Mouse (Mus musculus): Measurements from ENCODE around the gene 1110017D15Rik. TPM values are rescaled to one million over a fixed set of nuclear protein-coding genes. Genes with fewer than 3 reads are reported as not detected.
A peak's percentile ranks its signal among the peaks of the same experiment; 100 is the strongest.
"Not testable (repeated sequence)": the region's sequence is repeated elsewhere in the genome, so short reads cannot be mapped to it uniquely, and the experiment has no call there.

The 1110017D15Rik gene
- polyA plus RNA-seq, 1 experiment = not detected

GRCm38 (mm10) chr4:41470684-41471383 lies 46.3 kb downstream of the 1110017D15Rik start:
- H3K4me1 ChIP-seq (ENCODE audit: control insufficient read depth, insufficient read depth, low read length) = no peaks in the 10 kb centered on the region
- no peak overlapping the region for H3K27ac ChIP-seq (ENCODE audit: insufficient read depth, low read length)
- no peak for TF ChIP-seq CTCF (IDR thresholded peaks at IDR 0.05; ENCODE audit: borderline replicate concordance, insufficient read depth, low read length)
- no peak for TF ChIP-seq POLR2A (IDR thresholded peaks at IDR 0.05; ENCODE audit: low read depth, low read length)
- no peak overlapping the region for H3K4me3 ChIP-seq (ENCODE audit: insufficient read depth, low read length)

DNA sequence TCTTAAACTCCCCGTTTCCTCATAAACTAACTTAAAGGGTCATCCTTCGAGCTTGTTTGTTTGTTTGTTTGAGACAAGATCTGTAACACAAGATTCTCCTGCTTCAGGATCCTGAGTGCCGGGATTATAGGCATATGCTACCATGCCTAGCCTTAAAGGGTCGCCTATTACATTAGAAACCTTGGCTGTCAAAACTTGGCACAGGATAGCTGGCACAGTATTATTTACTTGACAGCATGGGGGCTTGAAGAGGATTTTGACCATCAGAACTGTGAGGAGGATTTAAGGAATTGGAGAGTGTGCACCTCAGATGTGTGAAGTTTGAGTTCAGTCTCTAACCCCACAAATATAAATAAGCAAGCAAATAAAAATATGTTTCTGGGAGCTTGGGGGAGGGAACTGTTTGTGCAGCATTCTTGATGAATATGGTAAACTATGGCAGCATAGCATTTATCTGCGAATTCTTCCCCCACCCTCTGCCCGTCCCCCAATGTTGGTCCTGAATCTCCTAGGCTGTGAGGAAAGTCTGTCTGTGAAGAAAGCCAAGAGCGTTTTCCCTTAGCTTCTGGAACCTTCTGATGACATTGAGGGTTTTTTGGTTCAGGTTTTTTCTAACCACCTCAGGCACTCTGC lies 47.0 kb downstream of the 1110017D15Rik start:
- Histone ChIP-seq H3K27ac (ENCODE audit: insufficient read depth, low read length) (no peak overlapping the region), H3K4me3 (ENCODE audit: insufficient read depth, low read length) (no peak overlapping the region), H3K4me1 (ENCODE audit: control insufficient read depth, insufficient read depth, low read length) (no peaks in the 10 kb centered on the region)
- TF ChIP-seq POLR2A (IDR thresholded peaks at IDR 0.05; ENCODE audit: low read depth, low read length) (no peak), CTCF (IDR thresholded peaks at IDR 0.05; ENCODE audit: borderline replicate concordance, insufficient read depth, low read length) (no peak)

DNA sequence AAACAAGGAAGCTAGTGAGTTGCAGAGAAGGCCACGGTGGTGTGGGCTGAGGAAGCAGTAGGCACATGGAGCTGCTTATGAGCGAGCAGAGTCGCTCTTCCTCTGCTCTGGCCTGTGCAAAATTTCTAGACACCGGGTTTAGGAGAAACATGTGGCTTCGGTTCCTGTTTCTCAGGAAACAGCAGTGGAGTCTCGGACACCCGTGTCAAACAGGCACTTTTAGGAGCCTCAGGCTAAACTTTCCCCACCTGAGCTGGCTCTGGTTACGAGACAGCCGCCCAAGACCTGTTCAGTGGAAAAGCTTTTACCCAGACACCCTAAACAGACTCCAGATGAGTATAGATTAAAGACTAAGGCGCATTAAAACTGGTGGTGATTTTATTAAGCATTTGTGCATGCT lies 47.9 kb downstream of the 1110017D15Rik start:
- H3K27ac ChIP-seq (ENCODE audit: insufficient read depth, low read length) = no peak overlapping the region
- TF ChIP-seq POLR2A (IDR thresholded peaks at IDR 0.05; ENCODE audit: low read depth, low read length) (no peak), CTCF (IDR thresholded peaks at IDR 0.05; ENCODE audit: borderline replicate concordance, insufficient read depth, low read length) (no peak)
- H3K4me3 ChIP-seq (ENCODE audit: insufficient read depth, low read length) = no peak overlapping the region
- no peaks in the 10 kb centered on the region for H3K4me1 ChIP-seq (ENCODE audit: control insufficient read depth, insufficient read depth, low read length)

GRCm38 (mm10) chr4:41468396-41469080 lies 48.6 kb downstream of the 1110017D15Rik start:
- no peaks in the 10 kb centered on the region for H3K4me1 ChIP-seq (ENCODE audit: control insufficient read depth, insufficient read depth, low read length)
- no peak overlapping the region for H3K27ac ChIP-seq (ENCODE audit: insufficient read depth, low read length)
- H3K4me3 ChIP-seq (ENCODE audit: insufficient read depth, low read length) = no peak overlapping the region
- TF ChIP-seq POLR2A (IDR thresholded peaks at IDR 0.05; ENCODE audit: low read depth, low read length) (no peak), CTCF (IDR thresholded peaks at IDR 0.05; ENCODE audit: borderline replicate concordance, insufficient read depth, low read length) (no peak)

GRCm38 (mm10) chr4:41465287-41465665 lies 51.9 kb downstream of the 1110017D15Rik start:
- H3K4me3 ChIP-seq (ENCODE audit: insufficient read depth, low read length) = peak overlapping the region; percentile 58
- no peak for TF ChIP-seq POLR2A (IDR thresholded peaks at IDR 0.05; ENCODE audit: low read depth, low read length)
- TF ChIP-seq CTCF (IDR thresholded peaks at IDR 0.05; ENCODE audit: borderline replicate concordance, insufficient read depth, low read length) = no peak
- H3K4me1 ChIP-seq (ENCODE audit: control insufficient read depth, insufficient read depth, low read length) = no peaks in the 10 kb centered on the region
- no peak overlapping the region for H3K27ac ChIP-seq (ENCODE audit: insufficient read depth, low read length)

- Histone ChIP-seq H3K27ac (ENCODE audit: insufficient read depth, low read length) (peak within 1 kb of the TSS; percentile 34; the same call in 1 of the 2 replicates), H3K4me3 (ENCODE audit: insufficient read depth, low read length) (peak within 1 kb of the TSS; percentile 92), H3K4me1 (ENCODE audit: control insufficient read depth, insufficient read depth, low read length) (no peaks in the 10 kb centered on the region)
- TF ChIP-seq CTCF (IDR thresholded peaks at IDR 0.05; ENCODE audit: borderline replicate concordance, insufficient read depth, low read length) (no peak), POLR2A (IDR thresholded peaks at IDR 0.05; ENCODE audit: low read depth, low read length) (peak; percentile 81)
These were observed 52.5 kb downstream of the 1110017D15Rik start, which contains the start of the genes Kif24 and Nudt2 for GRCm38 (mm10) chr4:41464345-41465286. Gene Kif24, minus strand, starts transcription at chr4:41464887. Gene Nudt2, plus strand, starts transcription at chr4:41465151.

- H3K4me1 ChIP-seq (ENCODE audit: control insufficient read depth, insufficient read depth, low read length); H3K4me3 ChIP-seq (ENCODE audit: insufficient read depth, low read length); H3K27ac ChIP-seq (ENCODE audit: insufficient read depth, low read length): not testable (repeated sequence)
These were observed 53.9 kb downstream of the 1110017D15Rik start for GRCm38 (mm10) chr4:41463051-41463738.

DNA sequence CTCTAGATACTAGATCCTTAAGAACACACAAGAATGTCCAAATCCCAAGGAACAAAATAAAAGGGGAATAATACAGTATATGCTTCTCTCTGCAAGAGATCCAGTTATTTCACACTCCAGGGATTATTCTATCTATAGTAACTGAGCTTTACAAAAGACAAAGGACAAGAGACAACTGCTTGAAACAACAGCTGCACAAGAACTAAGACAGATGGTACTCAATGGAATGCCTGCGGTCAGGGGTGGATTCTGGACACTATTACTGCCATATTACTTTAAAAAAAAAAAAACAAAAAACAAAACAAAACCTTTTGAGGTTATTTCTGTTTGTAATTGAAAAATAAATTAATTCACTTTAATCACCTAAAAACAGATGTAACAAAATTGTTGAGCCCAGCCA lies 56.4 kb downstream of the 1110017D15Rik start:
- no peak for TF ChIP-seq POLR2A (IDR thresholded peaks at IDR 0.05; ENCODE audit: low read depth, low read length)
- no peak for TF ChIP-seq CTCF (IDR thresholded peaks at IDR 0.05; ENCODE audit: borderline replicate concordance, insufficient read depth, low read length)
- no peak overlapping the region for H3K27ac ChIP-seq (ENCODE audit: insufficient read depth, low read length)
- H3K4me3 ChIP-seq (ENCODE audit: insufficient read depth, low read length) = no peak overlapping the region
- H3K4me1 ChIP-seq (ENCODE audit: control insufficient read depth, insufficient read depth, low read length) = no peaks in the 10 kb centered on the region

Other genes with a start within 250 kb of the 1110017D15Rik start
- 69.0 and 78.8 TPM in 2 replicates for gene Ubap2, start 242.2 kb downstream of the 1110017D15Rik start, polyA plus RNA-seq (2011; ENCODE audit: insufficient read length, low read depth, missing spikeins)
- 40.2 and 40.3 TPM in 2 replicates for gene Dcaf12, start 202.4 kb downstream of the 1110017D15Rik start, polyA plus RNA-seq (2011; ENCODE audit: insufficient read length, low read depth, missing spikeins)
- 60.1 and 70.5 TPM in 2 replicates for gene Ubap1, start 168.3 kb downstream of the 1110017D15Rik start, polyA plus RNA-seq (2011; ENCODE audit: insufficient read length, low read depth, missing spikeins)
- 3.6 and 5.8 TPM in 2 replicates for gene Kif24, start 52.4 kb downstream of the 1110017D15Rik start, polyA plus RNA-seq (2011; ENCODE audit: insufficient read length, low read depth, missing spikeins)
- 28.6 and 40.4 TPM in 2 replicates for gene Nudt2, start 52.2 kb downstream of the 1110017D15Rik start, polyA plus RNA-seq (2011; ENCODE audit: insufficient read length, low read depth, missing spikeins)
- gene AI464131, start 14.3 kb downstream of the 1110017D15Rik start, polyA plus RNA-seq (2011; ENCODE audit: insufficient read length, low read depth, missing spikeins) = 5.5 and 6.0 TPM in 2 replicates
- 11.4 and 15.5 TPM in 2 replicates for gene Fam219a, start 52.2 kb upstream of the 1110017D15Rik start, polyA plus RNA-seq (2011; ENCODE audit: insufficient read length, low read depth, missing spikeins)
- gene Dnaic1, start 52.4 kb upstream of the 1110017D15Rik start, polyA plus RNA-seq (2011; ENCODE audit: insufficient read length, low read depth, missing spikeins) = not detected in 2 replicates
- 1.4 and 1.7 TPM in 2 replicates for gene Enho, start 123.0 kb upstream of the 1110017D15Rik start, polyA plus RNA-seq (2011; ENCODE audit: insufficient read length, low read depth, missing spikeins)
- gene Cntfr, start 179.8 kb upstream of the 1110017D15Rik start, polyA plus RNA-seq (2011; ENCODE audit: insufficient read length, low read depth, missing spikeins) = 4.3 and 4.9 TPM in 2 replicates
- gene Il11ra1, start 182.7 kb upstream of the 1110017D15Rik start, polyA plus RNA-seq (2011; ENCODE audit: insufficient read length, low read depth, missing spikeins) = 78.5 and 97.4 TPM in 2 replicates
- gene Rpp25l, start 196.2 kb upstream of the 1110017D15Rik start, polyA plus RNA-seq (2011; ENCODE audit: insufficient read length, low read depth, missing spikeins) = 14.0 and 16.2 TPM in 2 replicates
- gene Dctn3, start 205.8 kb upstream of the 1110017D15Rik start, polyA plus RNA-seq (2011; ENCODE audit: insufficient read length, low read depth, missing spikeins) = 81.6 and 98.1 TPM in 2 replicates
- not detected in 2 replicates for gene Arid3c, start 213.8 kb upstream of the 1110017D15Rik start, polyA plus RNA-seq (2011; ENCODE audit: insufficient read length, low read depth, missing spikeins)
- gene Galt, start 237.9 kb upstream of the 1110017D15Rik start, polyA plus RNA-seq (2011; ENCODE audit: insufficient read length, low read depth, missing spikeins) = 25.1 and 25.5 TPM in 2 replicates
- gene Sigmar1, start 238.8 kb upstream of the 1110017D15Rik start, polyA plus RNA-seq (2011; ENCODE audit: insufficient read length, low read depth, missing spikeins) = 78.6 and 103 TPM in 2 replicates